In genomic region chr16:92739997-92740396, GRCm38 (mm10) we compare ENCODE assay signal across 29 mouse cellular contexts.
DNase-seq lines count a peak whose midpoint lies in the region; ATAC-seq and TF ChIP-seq lines count a peak whose summit lies in the region.
"Had no signal": no experiment of that assay in that cellular context is flagged by ENCODE, and none has a peak within 500 bp of the region (broad histone marks: within the 10 kb centered on the region; RNA-seq: fewer than 3 reads in every experiment).

No protein-coding gene starts in this region.

- no peak overlapping the region for H3K4me2 ChIP-seq in forebrain, embryonic 15.5 days (replicated peaks)
- no peak overlapping the region for H3K4me2 ChIP-seq in embryonic facial prominence, embryonic 15.5 days (replicated peaks)
- H3K4me2 ChIP-seq: heart, embryonic 15.5 days; hindbrain, embryonic 12.5 days; lung, embryonic 15.5 days; midbrain, embryonic 12.5 days had no signal

- H3K27me3 ChIP-seq in forebrain, embryonic 15.5 days, result no peaks in the 10 kb centered on the region
- H3K27me3 ChIP-seq in forebrain, embryonic 10.5 days (ENCODE audit: poor library complexity, severe bottlenecking), result no peaks in the 10 kb centered on the region
- H3K27me3 ChIP-seq in embryonic facial prominence, embryonic 15.5 days, result no peaks in the 10 kb centered on the region
- H3K27me3 ChIP-seq: hindbrain, embryonic 12.5 days; lung, embryonic 15.5 days; megakaryocyte, embryonic 14.5 days; midbrain, embryonic 12.5 days had no signal

- peaks cover 15% of the 10 kb centered on the region for H3K4me1 ChIP-seq in forebrain, embryonic 15.5 days
- H3K4me1 ChIP-seq in forebrain, embryonic 10.5 days, result peaks cover 26% of the 10 kb centered on the region
- peaks cover 50% of the 10 kb centered on the region for H3K4me1 ChIP-seq in embryonic facial prominence, embryonic 15.5 days
- H3K4me1 ChIP-seq: midbrain, embryonic 12.5 days had no signal

- H3K36me3 ChIP-seq in forebrain, embryonic 15.5 days, result no peaks in the 10 kb centered on the region
- H3K36me3 ChIP-seq in forebrain, embryonic 10.5 days (replicated peaks), result no peaks in the 10 kb centered on the region
- no peaks in the 10 kb centered on the region for H3K36me3 ChIP-seq in embryonic facial prominence, embryonic 15.5 days
- H3K36me3 ChIP-seq: heart, embryonic 10.5 days; heart, embryonic 15.5 days; hindbrain, embryonic 12.5 days; lung, embryonic 15.5 days; midbrain, embryonic 12.5 days had no signal

- no peak for DNase-seq in forebrain, embryonic 10.5 days (ENCODE audit: extremely low spot score, low spot score)
- DNase-seq in Muller cell, postnatal 12 days (ENCODE audit: inconsistent ontology term), result peak; percentile 38
- DNase-seq in brain, embryonic 14.5 days (ENCODE audit: low read depth), result peak; percentile 55
- no peak for DNase-seq in B cell, adult 2 months
- DNase-seq in layer of hippocampus, postnatal 14 days (ENCODE audit: low spot score in 2 of 2), result no peak
- DNase-seq in gastrocnemius, postnatal 10 days, result no peak
- DNase-seq: adrenal gland, postnatal 36 days; cerebellum, adult 11 months; cerebellum, adult 9-10 months; cerebellum, postnatal 36 days; gastrocnemius, postnatal 25 days; heart, adult 11 months; heart, postnatal 36 days; kidney, adult 9 months; kidney, postnatal 14 days; layer of hippocampus, adult 9-11 months; retina, postnatal 1 day; spleen, adult 18-20 months; thymus, postnatal 4 days had no signal

- 0 out of 2 replicates have a peak overlapping the region, but pooled peaks have one; percentile 13 for H3K27ac ChIP-seq in forebrain, embryonic 15.5 days (replicated peaks)
- no peak overlapping the region for H3K27ac ChIP-seq in forebrain, embryonic 10.5 days
- peak overlapping the region; percentile 48; the same call in 1 of the 2 replicates for H3K27ac ChIP-seq in embryonic facial prominence, embryonic 15.5 days (replicated peaks)
- H3K27ac ChIP-seq: heart, embryonic 10.5 days; heart, embryonic 15.5 days; hindbrain, embryonic 12.5 days; lung, embryonic 15.5 days; midbrain, embryonic 12.5 days had no signal

- TF ChIP-seq POLR2A in brain, embryonic 14.5 days (IDR thresholded peaks at IDR 0.05; ENCODE audit: borderline replicate concordance, extremely low read depth, insufficient read depth, insufficient read length, poor library complexity, severe bottlenecking), result no peak

- 38% methylated on average over 12 of the region's 12 CpGs for WGBS in forebrain, embryonic 15.5 days
- WGBS in forebrain, embryonic 10.5 days, result 77% methylated on average over 12 of the region's 12 CpGs
- WGBS in embryonic facial prominence, embryonic 15.5 days, result 33% methylated on average over 12 of the region's 12 CpGs

- H3K9me3 ChIP-seq in forebrain, embryonic 15.5 days, result no peaks in the 10 kb centered on the region
- H3K9me3 ChIP-seq in forebrain, embryonic 10.5 days, result no peaks in the 10 kb centered on the region
- H3K9me3 ChIP-seq in embryonic facial prominence, embryonic 15.5 days (replicated peaks), result no peaks in the 10 kb centered on the region
- H3K9me3 ChIP-seq: heart, embryonic 10.5 days; heart, embryonic 15.5 days; hindbrain, embryonic 12.5 days; lung, embryonic 15.5 days; megakaryocyte, embryonic 14.5 days; midbrain, embryonic 12.5 days had no signal

- no peak overlapping the region for H3K9ac ChIP-seq in forebrain, embryonic 15.5 days (replicated peaks)
- H3K9ac ChIP-seq in embryonic facial prominence, embryonic 15.5 days, result no peak overlapping the region
- H3K9ac ChIP-seq: heart, embryonic 15.5 days; hindbrain, embryonic 12.5 days; lung, embryonic 15.5 days; midbrain, embryonic 12.5 days had no signal

- ATAC-seq in forebrain, embryonic 15.5 days (replicated peaks), result no peak
- no peak for ATAC-seq in embryonic facial prominence, embryonic 15.5 days (ENCODE audit: insufficient number of reproducible peaks, low FRiP score, low TSS enrichment, low read depth)
- ATAC-seq: CD4-positive, CD25-positive, alpha-beta regulatory T cell, adult 4 months; intestine, postnatal 0 days had no signal

- TF ChIP-seq CTCF in brain, embryonic 14.5 days (IDR thresholded peaks at IDR 0.05; ENCODE audit: borderline replicate concordance, extremely low read depth, insufficient read depth, insufficient read length), result no peak

- H3K4me3 ChIP-seq in forebrain, embryonic 15.5 days, result no peak overlapping the region
- no peak overlapping the region for H3K4me3 ChIP-seq in forebrain, embryonic 10.5 days
- H3K4me3 ChIP-seq in embryonic facial prominence, embryonic 15.5 days (replicated peaks), result no peak overlapping the region
- H3K4me3 ChIP-seq: heart, embryonic 10.5 days; heart, embryonic 15.5 days; hindbrain, embryonic 12.5 days; lung, embryonic 15.5 days; megakaryocyte, embryonic 14.5 days; midbrain, embryonic 12.5 days had no signal

Comparison
In these comparisons a context has a peak if more than half of its experiments do, and no peak if none do; other contexts are left out.
1. DNase-seq: peak in Muller cell, postnatal 12 days (single experiment) and brain, embryonic 14.5 days (single experiment); none in forebrain, embryonic 10.5 days (single experiment), B cell, adult 2 months (0 of 2), layer of hippocampus, postnatal 14 days (0 of 2) and gastrocnemius, postnatal 10 days (single experiment).